Mouse (Mus musculus): ENCODE data around the gene Olfr996.
"Not testable (repeated sequence)": the region's sequence is repeated elsewhere in the genome, so short reads cannot be mapped to it uniquely, and the experiment has no call there.

Olfr996 gene

DNA sequence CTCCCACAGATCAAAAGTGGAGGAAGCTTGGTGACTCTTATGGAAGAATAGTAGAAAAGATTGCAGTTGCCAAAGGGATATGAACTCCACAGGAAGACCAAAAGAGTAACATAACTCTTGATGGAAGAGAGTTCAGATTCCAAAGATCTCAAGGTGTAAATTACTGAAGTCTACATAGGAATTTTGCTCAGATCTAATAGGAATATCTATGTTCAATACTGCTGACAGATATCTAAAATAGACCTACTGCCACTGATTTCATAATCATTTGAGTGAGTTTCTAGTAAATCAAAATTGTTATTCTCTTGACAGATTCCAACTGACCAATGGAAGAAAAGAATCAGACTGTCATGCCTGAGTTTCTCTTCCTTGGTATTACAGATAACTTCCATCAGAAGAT is at the start of gene Olfr996:
Gene Olfr996, plus strand, starts transcription at position 301 of the 400 bp plus-strand sequence.
- DNase-seq (ENCODE audit: low read depth, low spot score), result no peak

DNA sequence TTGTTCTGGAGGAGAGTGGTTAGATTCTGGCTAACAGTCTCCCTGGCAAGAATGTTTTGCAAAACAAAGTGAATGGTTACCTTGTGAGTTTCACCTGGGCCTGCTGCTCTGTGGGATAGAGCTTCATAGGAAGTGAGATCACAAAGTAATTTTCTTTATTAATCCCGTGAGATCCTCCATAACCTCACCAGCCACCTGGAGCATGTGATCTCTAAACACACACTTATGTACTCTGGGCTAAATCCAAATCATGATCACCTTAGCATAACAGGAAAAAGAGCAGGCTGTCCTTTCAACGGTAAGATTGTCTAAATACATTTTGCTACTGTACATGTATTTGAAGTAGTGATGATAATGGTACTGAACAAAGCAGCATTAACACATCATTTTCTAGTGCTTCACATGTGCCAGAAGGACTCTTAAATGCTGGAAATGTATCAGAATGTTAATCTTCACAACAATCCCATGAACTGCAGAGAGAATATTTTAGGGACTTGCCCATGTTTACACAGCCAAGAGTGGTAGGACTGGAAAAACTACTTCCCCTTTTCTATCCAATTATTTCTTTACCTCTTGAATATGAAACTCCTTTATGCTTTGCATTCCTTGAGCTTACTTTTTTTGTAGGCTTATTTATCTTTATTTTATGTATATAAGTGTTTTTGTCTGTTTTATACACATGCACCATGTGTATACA is 46.8 kb upstream of the Olfr996 start:
- no peak for DNase-seq (ENCODE audit: low read depth, low spot score)

DNA sequence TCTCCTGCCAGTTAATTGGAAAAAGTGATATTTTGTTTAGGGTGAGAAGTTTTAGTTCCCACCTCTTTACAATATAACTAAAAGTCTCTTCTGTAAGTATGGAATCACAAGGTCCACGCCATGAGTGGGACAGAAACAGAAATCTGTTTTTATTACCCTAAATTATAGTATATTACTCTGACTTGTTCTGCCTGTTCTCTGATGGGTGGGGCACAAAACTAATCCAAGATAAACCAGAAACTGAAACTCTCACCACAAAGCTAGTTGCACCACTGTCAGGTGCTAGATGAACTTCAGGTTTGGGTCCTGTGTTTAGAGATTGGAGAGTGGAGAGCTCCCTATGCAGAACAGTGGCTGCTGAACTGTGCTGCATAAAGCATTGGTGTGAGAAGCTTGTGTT is 45.1 kb upstream of the Olfr996 start:
- DNase-seq (ENCODE audit: low read depth, low spot score), result no peak

DNA sequence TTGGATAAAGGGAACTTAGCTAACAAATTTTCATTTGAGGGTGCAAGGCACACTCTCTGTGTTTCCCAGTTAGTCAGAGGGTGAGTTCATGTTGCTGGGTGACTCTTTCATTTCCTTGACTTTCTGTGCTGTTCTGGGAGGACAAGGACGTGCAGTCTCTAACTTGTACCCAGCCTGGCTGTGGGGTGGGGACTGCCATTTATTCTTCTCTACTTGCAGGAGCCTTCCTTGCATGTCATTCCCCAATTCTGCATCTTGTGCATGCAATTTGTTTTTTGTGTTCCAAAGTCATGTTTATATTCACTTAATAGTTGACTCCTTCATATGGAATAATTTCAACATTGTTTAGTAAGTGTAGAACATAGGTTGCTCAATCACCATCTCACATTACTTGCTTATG is 24.2 kb upstream of the Olfr996 start:
- DNase-seq (ENCODE audit: low read depth, low spot score), result no peak

DNA sequence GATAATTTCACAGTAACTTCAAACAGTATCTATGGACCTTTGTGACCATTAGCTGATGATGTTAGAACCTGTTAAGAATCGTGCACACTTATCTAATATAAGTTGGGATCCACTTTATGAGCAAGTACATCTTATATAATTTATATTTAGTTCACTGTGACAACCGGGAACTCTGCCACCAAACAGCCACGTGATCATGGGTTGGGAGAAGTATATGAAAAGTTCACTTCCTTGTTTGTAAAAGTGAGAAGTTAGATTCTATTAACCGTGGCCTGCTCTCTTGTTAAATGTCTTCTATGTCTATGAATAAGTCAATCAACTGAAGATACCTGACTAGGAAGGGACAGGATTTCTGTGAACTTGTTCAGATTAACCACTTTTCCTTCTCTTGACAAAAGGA is 18.8 kb upstream of the Olfr996 start:
- no peak for DNase-seq (ENCODE audit: low read depth, low spot score)

DNA sequence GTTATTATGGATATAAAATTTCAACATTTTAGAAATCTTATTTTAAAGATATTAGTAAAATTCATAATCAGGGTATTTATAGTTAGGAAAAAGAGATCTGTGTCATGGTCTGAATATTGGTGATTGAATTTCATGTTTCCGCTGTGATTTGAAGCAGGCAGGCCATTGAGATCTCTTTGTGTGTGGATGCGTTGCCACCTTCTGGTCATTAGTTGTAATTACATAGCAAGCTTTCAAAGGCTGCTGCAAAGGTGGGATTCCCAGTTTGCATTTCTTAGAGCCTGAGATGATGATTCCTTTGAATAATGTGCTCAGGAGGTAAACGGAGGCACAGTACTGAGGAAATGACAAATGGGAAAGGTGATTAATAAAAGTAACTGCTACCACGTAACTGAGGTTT is 17.8 kb upstream of the Olfr996 start:
- DNase-seq (ENCODE audit: low read depth, low spot score), result peak; percentile 1

DNA sequence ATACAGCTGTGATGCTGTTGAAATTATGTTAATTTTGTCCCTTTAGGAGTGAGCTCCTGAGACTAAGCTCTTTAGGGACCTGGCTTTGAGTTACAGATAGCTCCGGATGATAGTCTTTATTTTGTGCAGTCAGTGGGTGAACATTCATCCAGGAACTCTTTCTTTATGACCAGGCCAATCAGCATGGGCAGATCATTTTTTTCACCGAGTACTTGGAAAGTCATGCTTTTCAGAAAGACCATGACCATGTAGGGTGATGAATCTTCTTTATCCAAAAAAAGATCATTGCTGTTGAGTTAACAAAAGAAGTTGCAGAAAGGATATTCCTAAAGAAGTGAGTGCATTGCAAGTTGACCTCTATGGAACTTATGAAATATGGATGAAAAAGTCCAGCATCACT is 9.6 kb downstream of the Olfr996 start, which contains the start of gene Olfr998:
Gene Olfr998, plus strand, starts transcription at position 301 of the 400 bp plus-strand sequence.
- not testable (repeated sequence) for DNase-seq (ENCODE audit: low read depth, low spot score)

DNA sequence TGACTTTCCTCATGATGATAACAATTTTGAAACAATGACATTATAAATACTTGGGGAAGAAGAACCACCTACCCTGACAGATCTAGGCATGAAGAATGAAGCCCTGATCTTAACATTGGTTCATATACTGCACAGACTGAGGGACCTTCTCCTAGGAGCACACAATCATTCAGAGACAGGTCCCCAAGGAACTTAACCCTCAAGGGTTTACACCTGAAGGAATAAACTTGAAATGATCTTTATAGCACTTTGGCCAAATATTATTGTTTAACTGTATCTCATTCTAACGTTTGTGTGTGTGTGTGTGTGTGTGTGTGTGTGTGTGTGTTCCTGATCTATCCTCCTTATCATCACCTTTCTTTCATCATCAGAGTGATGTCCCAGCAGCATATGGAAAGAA is 32.8 kb downstream of the Olfr996 start, which contains the start of gene Olfr1000:
Gene Olfr1000, minus strand, starts transcription at position 101 of the 400 bp plus-strand sequence.
- DNase-seq (ENCODE audit: low read depth, low spot score), result no peak

All from skeletal muscle tissue, adult 2 months (tissue).